Mouse (Mus musculus) kidney, adult 18-20 months (tissue): ENCODE data around the gene 1110025L11Rik.
"Not testable (repeated sequence)": the region's sequence is repeated elsewhere in the genome, so short reads cannot be mapped to it uniquely, and the experiment has no call there.

Experiments
- DNase-seq: peaks from one replicate; pipeline ENCODE4 v3.0.0; 2021

Gene 1110025L11Rik

GRCm38 (mm10) chr16:89063902-89064301, at the start of gene 1110025L11Rik:
Gene 1110025L11Rik (minus strand): TSS chr16:89064002.
- DNase-seq, result not testable (repeated sequence)

DNA sequence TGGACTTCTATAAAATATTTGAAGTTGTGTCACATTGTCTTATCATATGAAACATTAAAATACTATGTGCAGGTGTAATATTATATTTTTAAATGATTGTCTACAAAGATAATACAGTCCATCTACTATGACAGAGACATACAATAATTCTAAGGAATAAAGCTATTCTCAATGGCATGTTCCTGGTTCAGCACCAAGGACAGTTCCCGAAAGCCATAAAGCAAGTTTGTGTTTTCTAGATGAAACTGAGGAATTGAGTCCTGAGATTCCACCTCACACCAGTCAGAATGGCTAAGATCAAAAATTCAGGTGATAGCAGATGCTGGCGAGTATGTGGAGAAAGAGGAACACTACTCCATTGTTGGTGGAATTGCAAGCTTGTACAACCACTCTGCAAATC, 7.2 kb upstream of the 1110025L11Rik start:
- not testable (repeated sequence) for DNase-seq

GRCm38 (mm10) chr16:89047783-89048182, 16.0 kb downstream of the 1110025L11Rik start, which contains the start of gene Krtap6-5:
Gene Krtap6-5 (minus strand): TSS chr16:89047883.
- DNase-seq, result no peak

DNA sequence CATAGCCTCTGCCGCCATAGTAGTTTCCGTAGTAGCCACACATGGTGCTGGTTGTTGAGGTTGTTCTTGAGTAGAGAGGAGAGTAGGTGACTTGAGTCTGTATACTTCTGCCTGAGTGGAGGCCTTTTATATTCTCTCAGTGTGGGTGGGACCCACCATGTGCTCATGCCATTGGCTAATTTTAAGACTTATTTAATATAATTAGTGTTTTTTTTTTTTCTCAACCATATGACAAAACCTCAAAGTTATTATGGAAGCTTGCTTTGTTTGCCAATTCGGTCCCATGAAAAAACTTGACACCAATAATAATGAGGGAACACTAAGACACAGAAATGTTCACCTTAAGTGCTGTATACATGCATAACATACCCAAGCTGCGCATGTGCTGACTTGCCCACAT, 22.4 kb downstream of the 1110025L11Rik start, which contains the start of gene Gm10228:
TSS of gene Gm10228 (minus strand) at position 101 of the 400 bp plus-strand sequence.
- not testable (repeated sequence) for DNase-seq

- DNase-seq, result not testable (repeated sequence)
Observed at GRCm38 (mm10) chr16:89031399-89031798, 32.4 kb downstream of the 1110025L11Rik start, which contains the start of gene Krtap6-1. Gene Krtap6-1 (plus strand): TSS chr16:89031699.

DNA sequence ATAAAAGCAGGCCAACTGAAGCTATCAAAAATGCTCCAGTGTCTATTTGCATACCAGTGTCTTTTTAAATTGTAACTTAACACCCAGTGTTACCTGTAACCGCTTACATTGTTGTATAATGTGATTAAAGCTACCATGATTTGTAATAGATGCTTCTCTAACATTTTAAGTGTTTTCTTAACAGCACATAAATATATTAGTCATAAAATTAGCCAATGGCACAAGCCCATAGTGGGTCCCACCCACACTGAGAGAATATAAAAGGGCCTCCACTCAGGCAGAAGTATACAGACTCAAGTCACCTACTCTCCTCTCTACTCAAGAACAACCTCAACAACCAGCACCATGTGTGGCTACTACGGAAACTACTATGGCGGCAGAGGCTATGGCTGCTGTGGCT, 48.8 kb downstream of the 1110025L11Rik start, which contains the start of gene Gm10229:
TSS of gene Gm10229 (plus strand) at position 301 of the 400 bp plus-strand sequence.
- DNase-seq, result not testable (repeated sequence)

- no peak for DNase-seq
Observed at GRCm38 (mm10) chr16:89013973-89014372, 49.8 kb downstream of the 1110025L11Rik start.
